Mouse (Mus musculus): ENCODE results near the gene Ift20. TPM values are rescaled to one million over a fixed set of nuclear protein-coding genes. Genes with fewer than 3 reads are reported as not detected.
A peak's percentile ranks its signal among the peaks of the same experiment; 100 is the strongest.

The Ift20 gene
- 56.8 and 66.1 TPM in 2 replicates for polyA plus RNA-seq (2011; ENCODE audit: insufficient read length, low read depth, missing spikeins)

GRCm38 (mm10) chr11:78536080-78536689 is at the start of gene Ift20, which contains the start of gene Tnfaip1:
TSS of gene Ift20 (plus strand) at chr11:78536361.
TSS of gene Tnfaip1 (minus strand) at chr11:78536332.
- Histone ChIP-seq H3K4me3 (ENCODE audit: insufficient read depth, low read length) (peak within 1 kb of the TSS; percentile 84), H3K4me1 (ENCODE audit: control insufficient read depth, insufficient read depth, low read length) (no peaks in the 10 kb centered on the region; the same call in 1 of the 2 replicates), H3K27ac (ENCODE audit: insufficient read depth, low read length) (peak within 1 kb of the TSS; percentile 72)
- TF ChIP-seq POLR2A (IDR thresholded peaks at IDR 0.05; ENCODE audit: low read depth, low read length) = peak; percentile 88
- TF ChIP-seq CTCF (IDR thresholded peaks at IDR 0.05; ENCODE audit: borderline replicate concordance, insufficient read depth, low read length) = no peak

GRCm38 (mm10) chr11:78488168-78488567 is 48.0 kb upstream of the Ift20 start:
- TF ChIP-seq POLR2A (IDR thresholded peaks at IDR 0.05; ENCODE audit: low read depth, low read length) = no peak
- peak; percentile 75; the same call in 1 of the 2 replicates for TF ChIP-seq CTCF (IDR thresholded peaks at IDR 0.05; ENCODE audit: borderline replicate concordance, insufficient read depth, low read length)
- H3K4me1 ChIP-seq (ENCODE audit: control insufficient read depth, insufficient read depth, low read length) = no peaks in the 10 kb centered on the region
- no peak overlapping the region for H3K27ac ChIP-seq (ENCODE audit: insufficient read depth, low read length)
- no peak overlapping the region for H3K4me3 ChIP-seq (ENCODE audit: insufficient read depth, low read length)

- peak; percentile 45; the same call in 1 of the 2 replicates for TF ChIP-seq CTCF (IDR thresholded peaks at IDR 0.05; ENCODE audit: borderline replicate concordance, insufficient read depth, low read length)
- TF ChIP-seq POLR2A (IDR thresholded peaks at IDR 0.05; ENCODE audit: low read depth, low read length) = no peak
- Histone ChIP-seq H3K4me3 (ENCODE audit: insufficient read depth, low read length) (no peak overlapping the region; the same call in 1 of the 2 replicates), H3K27ac (ENCODE audit: insufficient read depth, low read length) (no peak overlapping the region), H3K4me1 (ENCODE audit: control insufficient read depth, insufficient read depth, low read length) (no peaks in the 10 kb centered on the region)
Measured at GRCm38 (mm10) chr11:78490781-78491241, 45.4 kb upstream of the Ift20 start.

GRCm38 (mm10) chr11:78495904-78496303 is 40.3 kb upstream of the Ift20 start:
- TF ChIP-seq CTCF (IDR thresholded peaks at IDR 0.05; ENCODE audit: borderline replicate concordance, insufficient read depth, low read length) (no peak), POLR2A (IDR thresholded peaks at IDR 0.05; ENCODE audit: low read depth, low read length) (no peak)
- no peak overlapping the region for H3K27ac ChIP-seq (ENCODE audit: insufficient read depth, low read length)
- no peaks in the 10 kb centered on the region for H3K4me1 ChIP-seq (ENCODE audit: control insufficient read depth, insufficient read depth, low read length)
- no peak overlapping the region for H3K4me3 ChIP-seq (ENCODE audit: insufficient read depth, low read length)

- TF ChIP-seq POLR2A (IDR thresholded peaks at IDR 0.05; ENCODE audit: low read depth, low read length) (no peak), CTCF (IDR thresholded peaks at IDR 0.05; ENCODE audit: borderline replicate concordance, insufficient read depth, low read length) (no peak)
- no peak overlapping the region for H3K27ac ChIP-seq (ENCODE audit: insufficient read depth, low read length)
- H3K4me3 ChIP-seq (ENCODE audit: insufficient read depth, low read length) = peak overlapping the region; percentile 43
- no peaks in the 10 kb centered on the region for H3K4me1 ChIP-seq (ENCODE audit: control insufficient read depth, insufficient read depth, low read length)
Measured at GRCm38 (mm10) chr11:78497071-78497541, 39.1 kb upstream of the Ift20 start.

- H3K27ac ChIP-seq (ENCODE audit: insufficient read depth, low read length) = no peak within 1 kb of the TSS
Measured at GRCm38 (mm10) chr11:78497544-78498522, 38.3 kb upstream of the Ift20 start, which contains the start of gene Sarm1. TSS of gene Sarm1 (minus strand) at chr11:78497754.

GRCm38 (mm10) chr11:78499004-78499403 is 37.2 kb upstream of the Ift20 start, which contains the start of gene Vtn:
TSS of gene Vtn (plus strand) at chr11:78499091.
- Histone ChIP-seq H3K4me1 (ENCODE audit: control insufficient read depth, insufficient read depth, low read length) (no peaks in the 10 kb centered on the region), H3K4me3 (ENCODE audit: insufficient read depth, low read length) (peak within 1 kb of the TSS; percentile 51), H3K27ac (ENCODE audit: insufficient read depth, low read length) (no peak within 1 kb of the TSS)
- TF ChIP-seq POLR2A (IDR thresholded peaks at IDR 0.05; ENCODE audit: low read depth, low read length) = no peak
- TF ChIP-seq CTCF (IDR thresholded peaks at IDR 0.05; ENCODE audit: borderline replicate concordance, insufficient read depth, low read length) = no peak

More at GRCm38 (mm10) chr11:78497544-78498522, 38.3 kb upstream of the Ift20 start, which contains the start of gene Sarm1:
- TF ChIP-seq POLR2A (IDR thresholded peaks at IDR 0.05; ENCODE audit: low read depth, low read length) (peak; percentile 67; the same call in 1 of the 2 replicates), CTCF (IDR thresholded peaks at IDR 0.05; ENCODE audit: borderline replicate concordance, insufficient read depth, low read length) (no peak)
- Histone ChIP-seq H3K4me3 (ENCODE audit: insufficient read depth, low read length) (peak within 1 kb of the TSS; percentile 51), H3K4me1 (ENCODE audit: control insufficient read depth, insufficient read depth, low read length) (no peaks in the 10 kb centered on the region)

GRCm38 (mm10) chr11:78499543-78499942 is 36.6 kb upstream of the Ift20 start:
- H3K4me1 ChIP-seq (ENCODE audit: control insufficient read depth, insufficient read depth, low read length) = no peaks in the 10 kb centered on the region
- no peak overlapping the region for H3K4me3 ChIP-seq (ENCODE audit: insufficient read depth, low read length)
- H3K27ac ChIP-seq (ENCODE audit: insufficient read depth, low read length) = no peak overlapping the region
- no peak for TF ChIP-seq CTCF (IDR thresholded peaks at IDR 0.05; ENCODE audit: borderline replicate concordance, insufficient read depth, low read length)
- TF ChIP-seq POLR2A (IDR thresholded peaks at IDR 0.05; ENCODE audit: low read depth, low read length) = no peak

- H3K4me3 ChIP-seq (ENCODE audit: insufficient read depth, low read length) = no peak overlapping the region
- TF ChIP-seq CTCF (IDR thresholded peaks at IDR 0.05; ENCODE audit: borderline replicate concordance, insufficient read depth, low read length) (no peak), POLR2A (IDR thresholded peaks at IDR 0.05; ENCODE audit: low read depth, low read length) (no peak)
Measured at GRCm38 (mm10) chr11:78500623-78501202, 35.4 kb upstream of the Ift20 start.

More at GRCm38 (mm10) chr11:78500623-78501202, 35.4 kb upstream of the Ift20 start:
- H3K27ac ChIP-seq (ENCODE audit: insufficient read depth, low read length) = no peak overlapping the region
- H3K4me1 ChIP-seq (ENCODE audit: control insufficient read depth, insufficient read depth, low read length) = no peaks in the 10 kb centered on the region
